Mouse (Mus musculus) brain, embryonic 14.5 days (tissue): ENCODE measurements at regions not wholly inside any gene's neighbourhood (a gene's known extent, or its start where the extent isn't known, plus 50 kb on each side); places are given as distances from the start of the nearest gene placed in this dataset.

Source experiments
- CTCF ChIP-seq: fragments of 200-500 bp; IDR thresholded peaks from 2 replicates; pipeline ENCODE4 v1.5.1; 2012; ENCODE audit warnings: inconsistent platforms, mild to moderate bottlenecking, moderate library complexity, borderline replicate concordance; ENCODE audit not compliant: insufficient read depth, insufficient read length; ENCODE audit errors: extremely low read depth
- POLR2A ChIP-seq: fragments of 200-500 bp; IDR thresholded peaks from 2 replicates; pipeline ENCODE4 v1.6.1; 2012; ENCODE audit warnings: mild to moderate bottlenecking, inconsistent platforms, borderline replicate concordance; ENCODE audit not compliant: poor library complexity, insufficient read depth, insufficient read length, severe bottlenecking; ENCODE audit errors: extremely low read depth

DNA sequence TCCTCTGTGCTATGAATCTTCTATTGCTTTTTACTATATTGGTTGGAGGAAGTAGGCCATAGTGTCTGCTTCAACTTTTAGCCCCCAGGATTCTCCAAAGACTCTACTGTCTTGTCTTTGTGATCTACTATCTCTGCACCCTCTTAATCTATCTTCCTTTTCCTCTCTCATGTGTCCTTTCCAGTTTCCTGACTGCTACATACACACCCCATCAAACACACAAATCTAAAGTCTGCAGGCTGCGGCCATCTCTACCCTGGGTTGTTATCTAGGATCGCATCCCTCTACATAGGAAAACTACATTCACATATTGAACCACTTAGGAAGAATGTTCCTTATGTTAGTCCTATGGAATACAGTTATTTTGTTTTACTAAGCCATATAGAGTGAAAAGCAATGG is 211.4 kb upstream of the Klf3 start:
- no peak for TF ChIP-seq CTCF
- no peak for TF ChIP-seq POLR2A
